Mouse (Mus musculus) brain, adult 2 months (tissue): Measurements from ENCODE around the gene Inpp5a.

Experiments used
- DNase-seq: peaks from one replicate; pipeline ENCODE4 v3.0.0; 2011; ENCODE audit warnings: low read depth, low spot score

The Inpp5a gene

GRCm38 (mm10) chr7:139369501-139370088 lies 19.3 kb upstream of the Inpp5a start:
- DNase-seq: no peak

GRCm38 (mm10) chr7:139371389-139371788 lies 17.5 kb upstream of the Inpp5a start:
- no peak for DNase-seq

- DNase-seq: no peak
These were observed 11.5 kb upstream of the Inpp5a start for GRCm38 (mm10) chr7:139377381-139377780.

GRCm38 (mm10) chr7:139378355-139378754 lies 10.6 kb upstream of the Inpp5a start:
- DNase-seq: no peak

- DNase-seq: no peak
These were observed 9.2 kb upstream of the Inpp5a start for GRCm38 (mm10) chr7:139379745-139380144.

GRCm38 (mm10) chr7:139380225-139380624 lies 8.7 kb upstream of the Inpp5a start:
- DNase-seq: no peak

- no peak for DNase-seq
These were observed 7.0 kb upstream of the Inpp5a start for GRCm38 (mm10) chr7:139381877-139382276.

- DNase-seq: no peak
These were observed 6.1 kb upstream of the Inpp5a start for GRCm38 (mm10) chr7:139382796-139383195.

GRCm38 (mm10) chr7:139384500-139384899 lies 4.4 kb upstream of the Inpp5a start:
- no peak for DNase-seq

GRCm38 (mm10) chr7:139384916-139385530 lies 3.9 kb upstream of the Inpp5a start:
- peak; percentile 92 for DNase-seq

GRCm38 (mm10) chr7:139386933-139387690 lies 1.8 kb upstream of the Inpp5a start:
- no peak for DNase-seq

- DNase-seq: no peak
These were observed 814 bp upstream of the Inpp5a start for GRCm38 (mm10) chr7:139387921-139388669.

GRCm38 (mm10) chr7:139389213-139389761 lies 378 bp downstream of the Inpp5a start:
- no peak for DNase-seq

- DNase-seq: peak; percentile 91
These were observed 1.5 kb downstream of the Inpp5a start for GRCm38 (mm10) chr7:139390380-139390779.

GRCm38 (mm10) chr7:139390926-139391325 lies 2.0 kb downstream of the Inpp5a start:
- peak; percentile 72 for DNase-seq

- no peak for DNase-seq
These were observed 2.8 kb downstream of the Inpp5a start for GRCm38 (mm10) chr7:139391691-139392090.

GRCm38 (mm10) chr7:139392106-139392505 lies 3.2 kb downstream of the Inpp5a start:
- DNase-seq: no peak

- no peak for DNase-seq
These were observed 3.9 kb downstream of the Inpp5a start for GRCm38 (mm10) chr7:139392691-139393235.

- DNase-seq: peak; percentile 85
These were observed 8.6 kb downstream of the Inpp5a start for GRCm38 (mm10) chr7:139397521-139397920.

GRCm38 (mm10) chr7:139398111-139398510 lies 9.2 kb downstream of the Inpp5a start:
- DNase-seq: peak; percentile 79

- no peak for DNase-seq
These were observed 9.7 kb downstream of the Inpp5a start for GRCm38 (mm10) chr7:139398530-139399021.
